Mouse (Mus musculus): ENCODE data around the gene Rapgef6.

Gene Rapgef6

DNA sequence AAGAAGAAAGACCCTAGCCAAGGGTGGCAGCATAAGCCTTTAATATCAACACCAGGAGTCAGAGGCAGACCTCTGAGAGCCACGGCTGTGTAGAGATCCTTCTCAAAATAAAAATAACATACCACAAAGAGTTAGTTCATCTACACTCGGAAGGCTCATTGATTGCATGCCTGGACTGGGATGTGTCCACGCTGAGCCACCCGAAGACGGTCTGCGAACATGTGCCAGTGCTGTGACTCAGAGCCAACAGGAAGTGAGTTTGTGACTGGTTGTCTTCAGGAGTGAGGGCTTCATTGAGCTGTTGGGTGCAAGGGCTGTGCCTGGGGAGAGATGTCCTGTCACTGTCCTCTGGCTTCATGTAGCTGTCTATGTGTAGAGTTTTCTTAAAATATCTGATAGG is 171.0 kb downstream of the Rapgef6 start:
- no peak for DNase-seq (ENCODE audit: low spot score)

DNA sequence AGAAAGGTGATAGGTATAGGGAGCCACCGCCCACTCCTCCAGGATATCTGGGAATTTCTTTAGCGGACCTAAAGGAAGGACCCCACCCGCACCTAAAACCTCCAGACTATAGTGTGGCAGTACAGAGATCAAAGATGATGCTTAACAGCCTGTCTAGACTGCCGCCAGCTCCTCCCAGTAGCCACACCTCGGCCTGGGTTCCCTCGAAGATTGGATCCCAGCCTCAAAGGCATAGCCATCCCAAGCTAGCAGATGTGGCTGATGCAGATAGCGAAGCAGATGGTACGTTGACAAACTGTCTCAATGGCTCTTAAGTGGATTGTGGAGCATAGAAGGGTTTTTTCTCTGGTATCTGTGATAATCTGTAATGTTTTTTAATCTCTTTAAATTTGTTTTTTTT is 171.6 kb downstream of the Rapgef6 start:
- no peak for DNase-seq (ENCODE audit: low spot score)

- DNase-seq (ENCODE audit: low spot score), result peak; percentile 11
Measured at GRCm38 (mm10) chr11:54695951-54696350, 173.3 kb downstream of the Rapgef6 start.

DNA sequence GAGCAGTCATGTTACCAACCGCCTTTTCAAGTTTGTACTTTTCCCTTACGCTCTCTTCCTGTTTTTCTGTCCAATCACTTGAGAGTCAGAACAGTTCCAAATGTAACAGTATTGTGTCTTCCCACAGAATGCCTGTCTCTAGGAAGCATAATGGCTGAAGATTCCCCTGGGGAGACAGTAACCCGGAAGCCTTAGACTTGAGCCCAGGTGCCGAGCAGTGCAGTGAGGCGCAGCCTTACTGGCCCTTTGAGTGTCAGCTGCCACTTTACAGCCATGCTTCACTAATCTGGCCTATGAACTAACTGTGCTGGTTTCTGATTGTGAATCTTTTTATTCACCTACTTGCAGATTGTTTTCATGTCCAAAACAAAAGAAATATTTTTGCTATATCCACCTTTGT is 175.0 kb downstream of the Rapgef6 start:
- no peak for DNase-seq (ENCODE audit: low spot score)

- no peak for DNase-seq (ENCODE audit: low spot score)
Measured at GRCm38 (mm10) chr11:54698636-54699035, 176.0 kb downstream of the Rapgef6 start.

GRCm38 (mm10) chr11:54699972-54700371 is 177.3 kb downstream of the Rapgef6 start:
- no peak for DNase-seq (ENCODE audit: low spot score)

- DNase-seq (ENCODE audit: low spot score), result no peak
Measured at GRCm38 (mm10) chr11:54701848-54702247, 179.2 kb downstream of the Rapgef6 start.

DNA sequence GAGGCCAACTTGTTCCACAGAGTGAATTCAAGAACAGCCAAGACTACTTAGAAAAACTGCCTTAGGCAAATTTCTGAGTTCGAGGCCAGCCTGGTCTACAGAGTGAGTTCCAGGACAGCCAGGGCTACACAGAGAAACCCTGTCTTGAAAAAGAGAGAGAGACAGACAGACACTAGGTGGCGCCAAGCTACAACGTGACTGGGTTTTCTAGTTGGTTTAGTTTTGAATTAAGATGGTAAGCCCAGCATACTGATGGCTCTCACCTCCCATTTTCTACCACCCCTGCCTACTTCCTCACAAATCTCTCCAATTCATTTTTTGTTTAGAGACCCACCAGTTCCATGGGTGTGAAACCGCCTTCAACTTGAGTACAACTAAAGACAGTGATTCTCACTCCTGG is 180.7 kb downstream of the Rapgef6 start:
- DNase-seq (ENCODE audit: low spot score), result peak; percentile 78

GRCm38 (mm10) chr11:54708153-54708552 is 185.5 kb downstream of the Rapgef6 start:
- DNase-seq (ENCODE audit: low spot score), result no peak

DNA sequence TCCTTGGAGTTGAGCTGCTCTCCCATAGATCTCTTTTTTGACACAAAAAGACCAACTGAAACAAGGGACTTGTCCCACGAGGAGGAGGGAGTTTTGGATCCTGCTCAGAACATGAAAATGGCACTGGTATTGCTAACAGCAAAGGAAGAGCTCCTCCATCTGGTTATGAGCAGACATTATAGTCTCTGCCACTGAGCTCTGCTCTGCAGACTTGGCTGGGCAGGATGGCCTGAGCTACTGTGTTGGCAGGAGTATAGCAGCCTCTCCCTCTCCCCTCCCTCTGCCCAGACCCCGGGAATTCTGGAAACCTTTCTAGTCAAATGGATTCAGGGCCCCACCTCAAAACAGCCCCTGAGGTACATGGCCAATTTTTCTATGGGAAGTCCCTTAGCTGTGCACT is 187.0 kb downstream of the Rapgef6 start:
- DNase-seq (ENCODE audit: low spot score), result no peak

DNA sequence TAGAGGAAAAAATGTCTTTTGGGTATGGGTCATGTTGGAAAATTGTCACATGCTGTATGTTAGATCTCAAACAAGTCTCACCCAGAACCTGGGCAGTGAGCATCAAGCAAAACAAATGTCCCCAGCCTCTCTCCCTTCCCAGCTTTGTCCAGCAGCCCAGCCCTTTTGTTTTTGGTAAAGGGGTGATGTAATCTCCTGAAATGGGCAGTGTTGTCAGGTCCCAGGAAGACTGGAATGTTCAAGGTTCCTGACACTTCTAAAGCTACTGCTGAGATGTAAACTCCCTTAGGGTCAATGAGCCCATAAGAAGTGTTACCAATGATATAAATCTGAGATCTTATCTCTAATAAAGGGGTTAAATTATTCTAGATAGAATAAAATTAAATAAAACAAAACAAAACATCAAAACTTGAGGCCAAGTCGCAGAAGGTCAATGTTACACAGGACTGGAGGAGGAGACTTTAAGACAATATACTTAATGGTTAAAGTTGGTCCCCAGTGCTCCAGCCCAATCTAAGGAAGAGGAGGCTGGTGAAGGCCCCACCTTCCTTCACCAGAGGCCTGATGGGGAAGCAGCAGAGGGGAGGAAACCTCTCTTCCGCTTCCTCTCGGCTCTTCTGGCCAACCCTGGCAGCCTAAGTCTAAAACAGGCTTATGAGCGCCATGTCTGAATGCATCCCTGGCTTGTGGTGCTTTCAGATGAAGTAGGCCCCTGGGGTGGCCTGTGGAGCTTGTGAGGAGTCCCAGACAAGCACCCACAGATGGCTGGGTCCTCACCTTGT is 188.1 kb downstream of the Rapgef6 start:
- no peak for DNase-seq (ENCODE audit: low spot score)

DNA sequence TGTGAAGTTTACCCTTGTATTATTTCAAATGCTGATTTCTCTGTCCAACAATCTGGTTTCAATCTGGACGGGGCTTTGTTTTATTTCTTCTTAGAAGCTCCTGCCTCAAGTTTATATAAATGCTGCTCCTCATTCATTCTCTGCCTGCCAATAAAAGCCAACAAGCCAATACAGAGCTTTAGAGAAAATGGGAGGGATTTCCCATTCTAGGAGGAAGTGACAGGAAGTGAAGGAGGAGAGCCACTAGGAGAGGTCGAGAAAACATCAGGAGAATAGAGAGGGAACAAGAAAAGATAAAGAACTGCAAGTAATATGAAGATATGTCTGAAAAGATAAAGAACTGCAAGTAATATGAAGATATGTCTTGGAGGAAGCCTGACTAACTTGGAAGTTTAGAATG is 190.2 kb downstream of the Rapgef6 start:
- DNase-seq (ENCODE audit: low spot score), result no peak

- DNase-seq (ENCODE audit: low spot score), result no peak
Measured at GRCm38 (mm10) chr11:54717893-54718292, 195.2 kb downstream of the Rapgef6 start.

- DNase-seq (ENCODE audit: low spot score), result no peak
Measured at GRCm38 (mm10) chr11:54718601-54719000, 196.0 kb downstream of the Rapgef6 start.

- DNase-seq (ENCODE audit: low spot score), result no peak
Measured at GRCm38 (mm10) chr11:54722057-54722456, 199.4 kb downstream of the Rapgef6 start.

- no peak for DNase-seq (ENCODE audit: low spot score)
Measured at GRCm38 (mm10) chr11:54724353-54725034, 201.8 kb downstream of the Rapgef6 start.

DNA sequence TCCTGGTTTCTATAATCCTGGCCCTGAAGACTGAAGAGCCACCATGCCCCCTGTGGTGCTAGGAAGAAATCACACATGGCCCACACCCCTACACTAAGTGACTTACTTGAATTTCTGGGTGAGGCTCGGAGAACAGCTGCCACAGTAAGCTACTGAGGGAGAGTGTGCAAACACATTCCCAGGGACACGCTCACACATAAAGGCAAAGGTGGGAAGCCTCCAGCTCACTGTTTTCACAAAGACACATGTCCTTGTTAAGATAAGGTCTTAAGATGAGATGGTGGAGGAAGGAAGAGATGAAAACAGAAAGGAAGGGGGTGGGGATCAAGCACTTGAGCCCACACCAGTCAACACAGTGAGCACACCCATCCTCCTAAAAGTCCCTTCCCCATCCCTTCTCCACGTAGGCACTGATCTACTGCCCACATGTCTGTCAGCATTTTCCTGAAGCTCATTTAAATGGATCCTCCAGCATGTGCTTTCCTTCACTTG is 204.0 kb downstream of the Rapgef6 start:
- DNase-seq (ENCODE audit: low spot score), result no peak

GRCm38 (mm10) chr11:54727327-54727901 is 204.8 kb downstream of the Rapgef6 start:
- DNase-seq (ENCODE audit: low spot score), result no peak

GRCm38 (mm10) chr11:54728371-54728770 is 205.7 kb downstream of the Rapgef6 start:
- DNase-seq (ENCODE audit: low spot score), result no peak

- no peak for DNase-seq (ENCODE audit: low spot score)
Measured at GRCm38 (mm10) chr11:54729311-54729710, 206.7 kb downstream of the Rapgef6 start.

GRCm38 (mm10) chr11:54730931-54731330 is 208.3 kb downstream of the Rapgef6 start:
- DNase-seq (ENCODE audit: low spot score), result no peak

- no peak for DNase-seq (ENCODE audit: low spot score)
Measured at GRCm38 (mm10) chr11:54731367-54731766, 208.7 kb downstream of the Rapgef6 start.

- DNase-seq (ENCODE audit: low spot score), result no peak
Measured at GRCm38 (mm10) chr11:54733546-54733945, 210.9 kb downstream of the Rapgef6 start.
